Mouse (Mus musculus) 416B (cell line): Measurements from ENCODE around the gene Kcnj9.

Experiments
- DNase-seq: peaks from one replicate; pipeline ENCODE4 v3.0.0; 2011; ENCODE audit warnings: low read depth

The Kcnj9 gene

DNA sequence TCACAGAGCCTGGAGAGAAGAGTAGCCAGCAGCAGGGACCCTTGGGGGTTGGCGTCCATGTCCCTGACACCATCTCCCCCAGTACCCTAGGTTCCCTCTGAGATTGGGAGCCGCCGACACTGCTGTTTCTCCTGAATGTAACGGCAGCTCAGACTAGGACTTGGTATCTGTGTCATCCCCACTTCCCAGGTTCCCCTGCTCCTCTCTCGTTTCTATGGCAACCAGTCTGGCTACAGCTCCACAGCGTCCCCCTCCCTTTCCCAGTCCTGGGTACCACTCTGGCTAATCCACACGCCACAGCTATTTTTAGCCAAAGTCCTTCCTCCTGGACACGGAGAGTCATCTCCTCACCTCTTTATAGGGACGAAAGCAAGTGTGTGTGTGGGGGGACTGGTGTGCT lies at the start of gene Kcnj9:
Gene Kcnj9, minus strand, starts transcription at position 188 of the 400 bp plus-strand sequence.
- no peak for DNase-seq

- DNase-seq: peak; percentile 40
These were observed 47.8 kb upstream of the Kcnj9 start for GRCm38 (mm10) chr1:172376758-172377458.

DNA sequence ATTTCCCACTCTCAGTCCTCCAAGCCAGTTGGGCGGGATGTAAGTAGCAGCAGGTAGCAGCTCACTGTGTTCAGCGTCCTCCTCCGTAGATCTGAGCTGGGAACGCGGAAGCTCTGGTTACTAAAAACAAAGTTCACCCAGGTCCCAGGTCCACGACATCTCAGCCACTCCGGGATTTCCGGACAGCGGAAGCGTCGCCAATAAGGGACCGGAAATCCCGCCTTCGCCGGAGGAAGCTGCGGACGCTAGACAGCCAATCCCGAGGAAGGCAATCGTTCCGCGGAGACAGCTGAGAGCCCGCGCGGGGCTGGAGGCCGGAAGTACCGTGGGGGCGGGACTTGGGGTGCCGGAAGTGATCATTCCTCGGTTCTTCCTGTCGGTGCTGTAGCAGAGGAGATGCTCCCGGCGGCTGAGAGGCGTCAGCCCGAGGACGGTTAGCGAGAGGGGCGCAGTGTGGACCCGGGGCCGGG lies 47.1 kb upstream of the Kcnj9 start, which contains the start of gene Pigm:
Gene Pigm, plus strand, starts transcription at position 349 of the 470 bp plus-strand sequence.
- peak; percentile 99 for DNase-seq

- DNase-seq: peak; percentile 52
These were observed 39.8 kb upstream of the Kcnj9 start for GRCm38 (mm10) chr1:172368768-172369418.

DNA sequence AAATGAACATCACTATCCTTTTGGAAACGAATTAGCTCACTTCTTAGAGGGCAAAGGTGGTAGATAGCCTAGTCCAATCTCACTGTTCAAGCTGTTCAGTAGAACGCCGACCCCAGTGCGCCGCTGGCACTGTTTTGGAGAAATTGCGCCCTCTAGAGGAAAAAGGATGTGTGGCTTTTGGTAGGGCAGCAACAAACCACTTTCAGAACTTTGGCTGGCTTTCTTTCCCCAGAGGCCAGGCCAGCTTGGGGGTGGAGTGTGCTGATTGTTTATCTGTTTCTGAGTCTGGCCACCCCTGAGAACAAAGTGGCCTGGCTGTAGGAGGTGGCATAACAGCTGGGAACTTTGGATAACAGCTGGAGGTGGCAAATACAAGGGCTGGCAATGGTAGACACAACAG lies 35.6 kb upstream of the Kcnj9 start:
- DNase-seq: peak; percentile 78

GRCm38 (mm10) chr1:172358341-172358740 lies 29.2 kb upstream of the Kcnj9 start:
- DNase-seq: no peak

GRCm38 (mm10) chr1:172357550-172357949 lies 28.4 kb upstream of the Kcnj9 start:
- DNase-seq: peak; percentile 61

DNA sequence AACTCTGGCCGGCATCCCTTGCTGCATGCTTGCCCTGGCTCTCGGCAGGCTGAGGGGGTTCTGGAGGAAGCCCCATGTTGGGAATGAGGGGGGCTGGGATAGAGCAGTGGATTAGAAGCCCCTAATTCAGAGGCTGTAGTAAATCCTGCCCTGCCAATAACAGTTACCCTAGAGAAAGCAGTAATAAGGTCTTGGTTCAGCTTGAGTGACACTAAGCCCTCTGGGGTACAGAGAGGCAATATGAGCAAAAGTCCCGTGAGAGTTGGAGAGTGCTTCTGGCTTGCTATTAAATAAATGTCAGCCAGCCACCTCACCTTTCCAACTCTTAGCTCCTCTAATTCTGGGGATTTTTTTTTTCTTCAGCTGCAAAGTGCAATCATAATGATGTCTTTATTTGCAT lies 26.2 kb upstream of the Kcnj9 start:
- no peak for DNase-seq

DNA sequence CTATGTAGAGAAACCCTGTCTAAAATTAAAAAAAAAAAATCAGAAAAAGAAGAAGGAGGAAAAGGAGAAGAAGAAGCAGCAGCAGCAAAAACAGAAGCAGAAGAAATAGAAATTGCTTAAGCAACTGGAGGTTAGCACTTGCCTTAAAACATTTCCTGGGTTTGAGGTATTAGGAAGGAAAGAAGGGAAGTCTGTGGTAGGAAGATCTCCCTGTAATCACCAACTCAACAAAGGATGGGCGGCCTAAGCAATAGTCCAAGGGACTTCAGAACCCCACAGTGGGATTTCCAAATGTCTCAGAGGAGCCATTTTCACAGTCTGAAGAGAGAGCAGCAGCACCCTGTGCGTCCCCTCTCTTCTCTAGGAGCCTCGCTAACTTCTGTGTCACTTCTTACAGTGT lies 23.3 kb upstream of the Kcnj9 start:
- peak; percentile 34 for DNase-seq

GRCm38 (mm10) chr1:172352001-172352400 lies 22.9 kb upstream of the Kcnj9 start:
- DNase-seq: no peak

DNA sequence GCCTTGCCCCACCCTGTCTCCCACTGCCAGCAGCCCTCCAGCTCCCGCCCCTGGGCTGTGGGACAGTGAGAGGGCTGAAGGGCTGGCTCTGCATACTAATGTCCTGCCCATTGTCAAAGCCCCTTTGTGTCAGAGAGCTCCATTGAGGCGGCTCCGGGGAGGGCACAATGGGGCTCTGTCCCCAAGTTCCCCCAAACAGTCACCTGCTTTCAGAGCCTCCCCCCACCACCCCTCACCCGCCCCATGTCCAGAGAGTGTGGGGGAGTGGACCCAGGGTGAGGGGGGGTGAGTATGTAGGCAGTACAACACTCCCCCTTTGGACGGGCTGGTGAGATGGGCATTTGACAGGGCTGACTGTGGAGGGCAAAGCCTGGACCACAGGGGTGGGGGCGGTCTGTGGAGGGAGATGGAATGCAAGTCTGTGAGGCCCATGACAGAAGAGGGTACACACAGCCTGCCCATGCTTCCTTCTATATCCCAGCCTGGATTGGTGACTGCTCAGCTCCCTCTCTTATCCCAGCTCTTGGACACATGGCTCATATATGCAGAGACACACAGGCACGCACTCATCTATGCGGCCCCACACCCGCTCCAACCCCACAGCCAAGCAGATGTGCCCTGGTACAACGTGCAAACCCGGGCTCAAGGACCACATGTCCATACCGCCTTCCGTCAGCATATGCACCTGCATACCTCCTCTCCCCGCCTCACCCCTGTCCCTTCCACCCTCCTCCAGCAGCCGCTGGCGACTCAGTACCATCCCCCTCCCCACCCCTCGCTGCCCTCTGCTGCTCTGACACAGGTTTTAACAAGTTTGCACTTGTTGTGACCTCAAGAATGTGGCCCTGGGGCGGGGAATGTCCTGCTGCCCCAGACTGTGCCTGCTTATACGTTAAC lies 21.0 kb upstream of the Kcnj9 start:
- DNase-seq: no peak

DNA sequence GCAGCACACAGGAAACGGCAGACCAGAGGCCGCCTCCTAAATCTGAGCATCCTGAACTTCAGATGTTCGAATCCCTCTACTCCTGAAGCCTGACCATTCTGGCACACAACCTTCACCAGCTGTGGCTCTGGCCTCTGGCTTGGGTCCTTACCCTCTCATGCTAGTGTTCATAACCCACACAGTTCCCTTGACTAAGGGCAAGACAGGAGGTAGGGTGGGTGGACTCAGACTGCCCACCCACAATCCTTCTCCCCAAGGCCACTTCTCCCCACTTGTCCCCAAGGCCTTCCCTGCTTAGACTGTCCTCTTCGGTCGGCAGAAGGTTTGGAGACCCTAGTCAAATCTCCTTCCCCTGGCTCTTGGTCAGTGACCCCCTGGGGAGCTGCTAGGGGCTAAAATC lies 20.4 kb upstream of the Kcnj9 start:
- no peak for DNase-seq

GRCm38 (mm10) chr1:172347382-172347781 lies 18.3 kb upstream of the Kcnj9 start:
- DNase-seq: no peak

DNA sequence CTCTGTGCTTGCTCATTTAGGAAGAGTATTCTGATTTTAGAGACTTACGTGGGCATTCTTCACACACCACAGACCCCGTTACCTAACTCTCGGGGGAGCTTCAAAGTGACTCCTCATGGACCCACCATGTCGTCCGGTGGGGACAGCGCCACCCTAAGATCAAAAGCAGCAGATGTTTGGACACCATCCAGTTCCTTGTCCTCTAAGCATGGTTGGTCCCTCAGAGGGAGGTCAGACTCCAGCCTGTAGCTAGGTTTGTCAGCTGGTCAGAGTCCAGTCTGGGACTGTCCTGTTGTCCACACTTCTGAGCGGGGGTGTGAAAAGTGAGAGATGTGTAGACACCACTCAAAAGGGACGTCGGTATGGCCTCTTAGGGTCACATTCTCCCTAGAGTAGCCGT lies 17.6 kb upstream of the Kcnj9 start:
- DNase-seq: no peak

GRCm38 (mm10) chr1:172344820-172345219 lies 15.7 kb upstream of the Kcnj9 start:
- DNase-seq: no peak

- DNase-seq: no peak
These were observed 14.8 kb upstream of the Kcnj9 start for GRCm38 (mm10) chr1:172343914-172344313.

- no peak for DNase-seq
These were observed 13.6 kb upstream of the Kcnj9 start for GRCm38 (mm10) chr1:172342729-172343128.

DNA sequence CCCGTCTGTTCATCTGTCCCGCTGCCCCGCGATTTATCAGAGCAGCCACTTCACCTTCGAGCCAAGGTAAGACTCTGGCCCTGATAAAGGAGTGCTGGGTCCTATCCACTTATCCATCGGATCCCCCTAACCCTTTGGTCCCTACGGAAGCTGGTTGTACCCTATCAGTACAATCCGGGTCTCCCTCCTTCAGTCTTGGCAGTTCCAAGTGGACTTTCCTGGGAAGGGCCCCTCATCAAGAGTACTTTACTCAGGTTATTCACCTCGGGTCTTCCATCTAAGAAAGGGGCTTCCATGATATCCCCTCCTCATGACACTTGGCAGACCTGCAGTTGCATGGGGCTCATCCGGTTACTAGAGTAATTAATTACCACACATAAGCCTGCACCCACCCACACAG lies 12.3 kb upstream of the Kcnj9 start:
- no peak for DNase-seq

DNA sequence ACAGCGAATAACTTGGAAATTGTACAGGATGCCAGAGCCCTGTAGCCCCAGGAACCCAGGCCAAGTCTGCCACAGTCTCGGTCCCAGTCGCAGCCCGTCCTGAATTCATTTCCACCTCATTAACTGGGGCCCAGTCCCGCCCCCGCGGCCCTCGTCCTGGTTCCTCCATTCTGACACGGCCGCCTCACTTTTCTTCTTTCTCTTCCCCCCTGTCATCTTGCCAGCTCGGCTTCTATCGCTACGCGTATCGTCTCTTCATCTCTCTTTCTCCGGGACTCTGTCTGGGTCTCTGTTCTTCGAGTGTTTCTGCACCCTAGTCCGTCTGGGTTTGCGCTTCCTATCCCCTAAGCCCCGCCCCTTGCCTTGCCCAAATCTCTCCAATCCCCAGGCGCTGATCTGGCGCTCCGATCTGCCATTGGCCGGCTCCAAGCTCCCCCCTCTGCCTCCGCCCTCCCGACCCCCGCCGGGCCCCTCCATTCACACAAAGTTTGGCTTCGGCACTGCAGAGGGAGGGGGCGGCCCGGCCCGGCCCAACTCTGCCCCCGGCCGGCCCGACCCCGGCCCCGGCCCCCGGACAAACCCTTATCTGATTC lies 11.7 kb upstream of the Kcnj9 start, which contains the start of gene Kcnj10:
Gene Kcnj10, plus strand, starts transcription at position 482 of the 593 bp plus-strand sequence.
- no peak for DNase-seq

DNA sequence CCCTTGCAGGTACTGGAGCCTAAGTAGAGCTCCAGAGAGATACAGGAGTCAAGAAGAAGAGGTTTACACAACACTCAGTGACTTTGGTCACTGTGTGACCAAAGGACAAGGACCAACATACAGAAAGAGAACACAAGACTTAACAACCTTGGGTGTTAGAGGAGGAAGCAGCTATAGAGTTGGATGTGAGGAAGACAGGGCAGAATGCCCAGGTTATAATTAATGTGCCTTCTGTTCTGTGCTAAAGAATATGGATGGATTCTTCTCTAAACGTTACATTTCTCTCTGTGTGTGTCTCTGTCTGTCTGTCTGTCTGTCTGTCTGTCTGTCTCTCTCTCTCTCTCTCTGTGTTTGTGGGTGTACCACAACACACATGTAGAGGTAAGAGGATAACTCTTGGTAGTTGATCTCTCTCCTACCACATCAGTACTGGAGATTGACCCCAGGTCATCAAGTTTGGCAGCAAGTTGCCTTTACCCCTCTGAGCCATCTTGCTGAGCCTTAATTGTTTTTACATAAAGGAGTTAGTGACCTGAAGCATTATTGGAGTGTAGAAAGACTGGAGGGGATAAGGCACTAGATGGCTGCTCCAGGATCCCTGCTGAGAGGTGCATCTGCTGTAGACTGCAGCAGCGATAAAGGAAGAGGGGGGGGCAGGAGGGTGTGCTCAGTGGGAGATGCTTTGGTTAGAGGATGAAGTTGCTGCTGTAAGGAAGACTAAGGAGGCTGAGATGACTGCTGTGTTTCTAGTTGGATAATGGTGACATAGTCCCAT lies 8.5 kb upstream of the Kcnj9 start:
- DNase-seq: no peak

GRCm38 (mm10) chr1:172335804-172336203 lies 6.7 kb upstream of the Kcnj9 start:
- no peak for DNase-seq
